Mouse (Mus musculus): Measurements from ENCODE around the gene A1cf. TPM values are rescaled to one million over a fixed set of nuclear protein-coding genes. Genes with fewer than 3 reads are reported as not detected.

Gene A1cf
- not detected in 2 replicates for polyA plus RNA-seq (2015; fragmentation: Nextera tagmentation; extraction: Ambion mirVana)

DNA sequence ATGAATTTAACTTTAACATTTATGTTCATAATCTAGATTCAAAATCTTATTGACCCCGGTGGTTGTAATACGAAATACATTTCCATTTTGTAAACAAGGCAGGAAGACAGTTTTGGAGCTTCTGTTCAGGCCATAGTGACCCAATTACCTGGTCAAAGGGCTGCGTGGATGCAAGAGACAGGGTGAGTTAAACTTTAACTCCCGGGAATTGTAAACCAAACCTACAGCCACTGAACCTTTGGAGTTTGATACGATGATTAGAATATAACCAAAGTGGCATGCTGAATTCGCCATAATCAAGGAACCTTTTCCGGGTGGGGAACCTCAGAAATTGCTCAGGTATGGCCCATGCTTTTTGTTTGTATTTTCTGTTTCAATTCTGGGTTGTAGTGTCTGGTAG lies at the start of gene A1cf:
TSS of gene A1cf (plus strand) at position 244 of the 400 bp plus-strand sequence.
- ATAC-seq, result no peak
- Histone ChIP-seq H3K9me3 (ENCODE audit: control insufficient read depth, low read length) (no peaks in the 10 kb centered on the region), H3K27me3 (replicated peaks; ENCODE audit: control insufficient read depth, insufficient read depth, low read length) (no peaks in the 10 kb centered on the region), H3K36me3 (ENCODE audit: control insufficient read depth, insufficient read depth) (no peaks in the 10 kb centered on the region), H3K4me1 (replicated peaks; ENCODE audit: control insufficient read depth, insufficient read depth, low read length) (no peaks in the 10 kb centered on the region), H3K27ac (ENCODE audit: low read length) (no peak within 1 kb of the TSS), H3K4me3 (replicated peaks; ENCODE audit: low read length) (no peak within 1 kb of the TSS), H3K4me2 (ENCODE audit: low read length) (no peak within 1 kb of the TSS), H3K9ac (replicated peaks; ENCODE audit: low read depth, low read length) (no peak within 1 kb of the TSS)
- 94% methylated on average over 7 of the region's 7 CpGs for WGBS

DNA sequence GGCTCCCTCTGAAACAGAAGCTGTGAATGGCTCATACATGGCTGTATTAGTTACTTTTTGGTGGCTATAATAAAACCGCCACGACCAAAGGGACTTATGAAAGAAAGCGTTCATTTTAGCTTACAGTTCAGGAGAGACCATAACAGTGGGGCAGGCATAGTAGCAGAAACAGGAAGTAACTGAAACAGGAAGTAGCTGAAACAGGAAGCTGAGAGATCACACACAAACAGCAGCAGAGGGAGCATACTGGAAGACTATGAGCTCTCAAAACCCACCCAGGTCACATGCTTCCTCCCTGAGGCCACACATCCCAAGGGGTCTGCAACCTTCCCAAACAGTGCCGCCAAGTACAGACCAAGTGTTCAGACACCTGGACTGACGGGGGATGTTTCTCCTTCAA lies 34.3 kb upstream of the A1cf start:
- no peaks in the 10 kb centered on the region for H3K4me1 ChIP-seq (replicated peaks; ENCODE audit: control insufficient read depth, insufficient read depth, low read length)
- no peak overlapping the region for H3K9ac ChIP-seq (replicated peaks; ENCODE audit: low read depth, low read length)
- 89% methylated on average over 5 of the region's 5 CpGs for WGBS
- no peaks in the 10 kb centered on the region for H3K27me3 ChIP-seq (replicated peaks; ENCODE audit: control insufficient read depth, insufficient read depth, low read length)
- ATAC-seq, result no peak
- no peaks in the 10 kb centered on the region for H3K36me3 ChIP-seq (ENCODE audit: control insufficient read depth, insufficient read depth)
- 0 out of 2 replicates have a peak, but pooled peaks cover 2% of the 10 kb centered on the region for H3K9me3 ChIP-seq (ENCODE audit: control insufficient read depth, low read length)
- H3K27ac ChIP-seq (ENCODE audit: low read length), result no peak overlapping the region
- H3K4me3 ChIP-seq (replicated peaks; ENCODE audit: low read length), result no peak overlapping the region
- no peak overlapping the region for H3K4me2 ChIP-seq (ENCODE audit: low read length)

DNA sequence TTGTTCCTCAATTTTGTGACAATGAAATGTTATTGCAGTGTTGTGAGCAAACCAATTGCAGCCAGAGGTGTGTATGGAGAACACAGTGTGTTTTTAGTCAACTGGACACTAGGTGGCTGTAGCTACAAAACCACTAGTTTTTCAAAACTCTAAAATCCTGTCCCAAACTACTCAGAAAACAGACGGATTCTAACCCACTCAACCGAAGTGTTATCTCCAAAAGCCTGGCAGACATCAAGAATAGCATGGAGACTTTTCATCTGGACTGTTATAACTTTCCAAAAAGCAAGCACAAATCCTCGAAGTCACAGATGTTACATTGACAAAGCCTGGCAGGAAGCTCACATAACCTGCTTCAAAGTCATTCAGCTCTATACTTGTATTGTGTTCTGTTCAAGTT lies 6.7 kb upstream of the A1cf start:
- WGBS, result 36% methylated on average over 3 of the region's 3 CpGs
- ATAC-seq, result peak; percentile 6; the same call in 1 of the 2 replicates
- H3K9ac ChIP-seq (replicated peaks; ENCODE audit: low read depth, low read length), result no peak overlapping the region

DNA sequence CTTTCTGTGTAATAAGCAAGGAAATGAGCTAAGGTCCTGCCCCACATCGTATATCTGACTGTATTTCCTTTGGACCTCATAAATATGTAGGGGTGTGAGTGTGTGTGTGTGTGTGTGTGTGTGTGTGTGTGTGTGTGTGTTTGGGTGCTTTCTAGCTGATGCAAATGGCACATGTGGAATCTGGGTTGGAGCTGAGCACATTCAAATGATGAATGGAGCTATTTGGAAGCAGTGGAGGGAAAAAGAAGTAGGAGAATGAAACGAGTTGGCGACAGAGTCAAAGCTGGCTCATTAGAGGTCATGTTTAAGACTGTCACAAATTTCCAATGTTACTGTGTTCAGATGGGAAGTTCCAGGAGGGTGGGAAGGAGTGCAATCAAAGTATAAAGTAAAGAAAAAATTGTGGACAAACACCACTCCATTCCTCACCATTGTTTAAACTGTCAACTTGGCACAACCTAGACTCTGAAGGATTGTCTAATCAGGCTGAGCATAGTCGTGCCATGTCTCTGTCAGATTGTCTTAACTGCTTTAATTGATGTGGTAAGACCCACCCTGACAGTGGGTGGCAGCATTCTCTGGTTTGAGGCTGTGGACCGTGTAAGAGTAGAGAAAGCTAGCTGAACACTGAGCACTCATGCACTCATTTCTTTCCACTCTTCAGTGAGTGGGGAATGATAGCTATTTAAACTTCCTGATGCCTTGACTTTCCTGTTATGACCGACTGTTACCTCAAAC lies 5.9 kb upstream of the A1cf start:
- Histone ChIP-seq H3K9ac (replicated peaks; ENCODE audit: low read depth, low read length) (no peak overlapping the region), H3K9me3 (ENCODE audit: control insufficient read depth, low read length) (no peaks in the 10 kb centered on the region), H3K36me3 (ENCODE audit: control insufficient read depth, insufficient read depth) (no peaks in the 10 kb centered on the region), H3K4me3 (replicated peaks; ENCODE audit: low read length) (no peak overlapping the region), H3K27me3 (replicated peaks; ENCODE audit: control insufficient read depth, insufficient read depth, low read length) (no peaks in the 10 kb centered on the region), H3K4me2 (ENCODE audit: low read length) (no peak overlapping the region), H3K27ac (ENCODE audit: low read length) (no peak overlapping the region), H3K4me1 (replicated peaks; ENCODE audit: control insufficient read depth, insufficient read depth, low read length) (no peaks in the 10 kb centered on the region)
- WGBS, result 24% methylated on average over 6 of the region's 6 CpGs
- ATAC-seq, result peak; percentile 94

More for the DNA sequence above, 6.7 kb upstream of the A1cf start:
- Histone ChIP-seq H3K27me3 (replicated peaks; ENCODE audit: control insufficient read depth, insufficient read depth, low read length) (no peaks in the 10 kb centered on the region), H3K4me3 (replicated peaks; ENCODE audit: low read length) (no peak overlapping the region), H3K9me3 (ENCODE audit: control insufficient read depth, low read length) (no peaks in the 10 kb centered on the region), H3K36me3 (ENCODE audit: control insufficient read depth, insufficient read depth) (no peaks in the 10 kb centered on the region), H3K4me2 (ENCODE audit: low read length) (no peak overlapping the region), H3K27ac (ENCODE audit: low read length) (no peak overlapping the region), H3K4me1 (replicated peaks; ENCODE audit: control insufficient read depth, insufficient read depth, low read length) (no peaks in the 10 kb centered on the region)

DNA sequence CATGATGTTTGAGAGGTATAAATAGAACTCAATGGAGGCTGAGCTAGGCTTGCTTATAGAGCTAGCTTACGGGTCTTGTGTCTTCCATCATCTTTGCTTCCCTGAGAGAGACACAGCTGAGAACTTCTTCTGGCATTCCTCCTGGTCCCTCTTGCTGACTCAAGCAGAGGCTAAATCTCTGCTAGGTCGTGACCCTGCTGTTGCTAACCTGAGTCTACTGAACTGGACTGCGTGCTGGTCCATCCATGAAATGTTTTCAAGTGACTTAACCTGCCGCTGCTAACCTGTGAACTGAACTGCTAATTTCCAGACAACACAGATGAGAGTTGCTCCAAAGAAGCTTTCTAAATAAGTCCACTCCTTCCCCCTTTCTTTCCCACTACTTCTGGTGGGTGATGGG lies 3.1 kb upstream of the A1cf start:
- no peaks in the 10 kb centered on the region for H3K9me3 ChIP-seq (ENCODE audit: control insufficient read depth, low read length)
- no peaks in the 10 kb centered on the region for H3K36me3 ChIP-seq (ENCODE audit: control insufficient read depth, insufficient read depth)
- ATAC-seq, result no peak
- H3K4me3 ChIP-seq (replicated peaks; ENCODE audit: low read length), result no peak overlapping the region
- WGBS, result 89% methylated on average over 4 of the region's 4 CpGs
- H3K27me3 ChIP-seq (replicated peaks; ENCODE audit: control insufficient read depth, insufficient read depth, low read length), result no peaks in the 10 kb centered on the region
- H3K9ac ChIP-seq (replicated peaks; ENCODE audit: low read depth, low read length), result no peak overlapping the region
- no peak overlapping the region for H3K4me2 ChIP-seq (ENCODE audit: low read length)
- no peaks in the 10 kb centered on the region for H3K4me1 ChIP-seq (replicated peaks; ENCODE audit: control insufficient read depth, insufficient read depth, low read length)
- no peak overlapping the region for H3K27ac ChIP-seq (ENCODE audit: low read length)

DNA sequence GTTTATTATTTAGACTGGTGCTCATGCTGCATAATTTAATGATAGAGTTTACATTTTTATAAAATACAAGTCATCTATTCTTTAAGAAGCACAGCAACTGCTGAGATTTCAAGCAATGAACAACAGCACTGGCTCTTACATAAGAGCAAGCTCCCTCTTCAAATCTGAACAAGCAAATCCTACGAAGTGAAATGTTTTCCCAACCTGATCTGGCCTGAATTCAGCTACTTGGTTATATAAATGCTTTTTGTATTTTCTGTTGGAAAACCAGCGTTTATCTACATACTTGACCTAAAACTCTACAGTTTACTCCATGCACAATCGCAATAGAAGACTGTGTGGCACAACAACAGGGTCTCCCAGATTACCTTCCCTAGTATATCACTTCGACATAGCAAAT lies 488 bp upstream of the A1cf start:
- no peak overlapping the region for H3K9ac ChIP-seq (replicated peaks; ENCODE audit: low read depth, low read length)
- H3K9me3 ChIP-seq (ENCODE audit: control insufficient read depth, low read length), result no peaks in the 10 kb centered on the region
- no peak overlapping the region for H3K4me3 ChIP-seq (replicated peaks; ENCODE audit: low read length)
- H3K36me3 ChIP-seq (ENCODE audit: control insufficient read depth, insufficient read depth), result no peaks in the 10 kb centered on the region
- no peaks in the 10 kb centered on the region for H3K4me1 ChIP-seq (replicated peaks; ENCODE audit: control insufficient read depth, insufficient read depth, low read length)
- WGBS, result 89% methylated on average over 4 of the region's 4 CpGs
- H3K4me2 ChIP-seq (ENCODE audit: low read length), result no peak overlapping the region
- H3K27me3 ChIP-seq (replicated peaks; ENCODE audit: control insufficient read depth, insufficient read depth, low read length), result no peaks in the 10 kb centered on the region
- H3K27ac ChIP-seq (ENCODE audit: low read length), result no peak overlapping the region
- ATAC-seq, result no peak

DNA sequence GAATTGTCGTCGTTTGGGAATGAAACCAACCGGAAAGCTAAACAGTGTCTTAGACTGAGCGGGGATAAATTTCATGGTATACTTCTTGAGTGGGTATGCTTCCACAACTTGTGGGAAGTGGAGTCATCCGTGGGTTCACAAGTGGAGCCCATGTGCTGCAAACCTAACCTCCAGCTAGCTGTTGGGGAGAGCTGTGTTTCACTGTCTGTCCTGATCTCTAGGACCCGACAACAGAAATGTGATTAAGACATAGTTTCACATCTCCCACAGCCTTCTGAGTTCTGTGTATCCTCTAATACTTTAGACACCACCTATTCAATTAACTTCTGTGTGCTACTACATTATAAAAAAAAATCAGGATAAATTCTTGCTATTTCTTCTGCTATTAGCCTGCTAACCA lies 407 bp downstream of the A1cf start:
- ATAC-seq, result no peak
- Histone ChIP-seq H3K27ac (ENCODE audit: low read length) (no peak overlapping the region), H3K9ac (replicated peaks; ENCODE audit: low read depth, low read length) (no peak overlapping the region), H3K4me2 (ENCODE audit: low read length) (no peak overlapping the region), H3K9me3 (ENCODE audit: control insufficient read depth, low read length) (no peaks in the 10 kb centered on the region), H3K27me3 (replicated peaks; ENCODE audit: control insufficient read depth, insufficient read depth, low read length) (no peaks in the 10 kb centered on the region), H3K4me1 (replicated peaks; ENCODE audit: control insufficient read depth, insufficient read depth, low read length) (no peaks in the 10 kb centered on the region), H3K4me3 (replicated peaks; ENCODE audit: low read length) (no peak overlapping the region), H3K36me3 (ENCODE audit: control insufficient read depth, insufficient read depth) (no peaks in the 10 kb centered on the region)
- 89% methylated on average over 6 of the region's 6 CpGs for WGBS

DNA sequence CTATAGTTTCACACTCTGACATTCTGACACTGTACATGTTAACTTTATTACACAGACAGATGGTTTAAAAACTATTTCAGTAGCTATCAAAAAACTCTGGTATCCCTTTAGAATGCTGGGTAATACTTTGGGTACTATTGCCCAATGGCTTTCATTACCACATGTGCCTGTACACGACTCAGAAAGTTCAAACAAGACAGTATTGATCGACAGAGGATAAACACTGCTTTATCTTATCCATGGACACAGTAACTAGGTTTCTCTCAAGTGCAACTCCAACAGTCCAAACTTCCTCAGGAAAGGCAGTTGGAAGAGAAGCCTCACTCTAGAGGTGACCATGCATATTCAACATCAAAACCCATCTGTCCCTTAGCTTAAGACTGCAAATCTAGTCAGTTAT lies 2.8 kb downstream of the A1cf start:
- WGBS, result 86% methylated on average over 2 of the region's 2 CpGs
- Histone ChIP-seq H3K4me3 (replicated peaks; ENCODE audit: low read length) (no peak overlapping the region), H3K27ac (ENCODE audit: low read length) (no peak overlapping the region), H3K4me2 (ENCODE audit: low read length) (no peak overlapping the region), H3K4me1 (replicated peaks; ENCODE audit: control insufficient read depth, insufficient read depth, low read length) (no peaks in the 10 kb centered on the region), H3K9me3 (ENCODE audit: control insufficient read depth, low read length) (no peaks in the 10 kb centered on the region), H3K27me3 (replicated peaks; ENCODE audit: control insufficient read depth, insufficient read depth, low read length) (no peaks in the 10 kb centered on the region), H3K9ac (replicated peaks; ENCODE audit: low read depth, low read length) (no peak overlapping the region), H3K36me3 (ENCODE audit: control insufficient read depth, insufficient read depth) (no peaks in the 10 kb centered on the region)
- no peak for ATAC-seq

DNA sequence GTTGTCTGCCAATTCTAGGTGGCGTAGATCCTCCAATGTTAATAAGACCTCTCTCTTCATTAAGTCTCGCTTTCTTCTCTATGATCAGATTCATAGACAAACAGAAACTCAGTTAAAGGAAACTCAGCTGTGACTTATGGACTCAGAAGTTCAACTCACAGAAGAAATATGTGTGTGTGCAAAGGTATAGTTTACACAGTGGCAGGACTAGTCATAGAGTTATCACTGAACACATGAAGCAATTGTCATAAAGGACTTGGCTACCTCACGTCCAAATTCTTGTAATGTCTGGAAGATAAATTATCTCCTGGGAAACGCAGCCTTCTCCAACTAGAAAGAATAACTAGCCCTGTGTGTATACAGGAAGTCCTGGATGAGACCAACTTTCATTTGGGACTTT lies 9.4 kb downstream of the A1cf start:
- H3K27me3 ChIP-seq (replicated peaks; ENCODE audit: control insufficient read depth, insufficient read depth, low read length), result no peaks in the 10 kb centered on the region
- H3K4me2 ChIP-seq (ENCODE audit: low read length), result no peak overlapping the region
- H3K4me1 ChIP-seq (replicated peaks; ENCODE audit: control insufficient read depth, insufficient read depth, low read length), result no peaks in the 10 kb centered on the region
- 81% methylated on average over 4 of the region's 4 CpGs for WGBS
- H3K9me3 ChIP-seq (ENCODE audit: control insufficient read depth, low read length), result no peaks in the 10 kb centered on the region
- no peak overlapping the region for H3K9ac ChIP-seq (replicated peaks; ENCODE audit: low read depth, low read length)
- no peak overlapping the region for H3K4me3 ChIP-seq (replicated peaks; ENCODE audit: low read length)
- ATAC-seq, result no peak
- no peaks in the 10 kb centered on the region for H3K36me3 ChIP-seq (ENCODE audit: control insufficient read depth, insufficient read depth)
- H3K27ac ChIP-seq (ENCODE audit: low read length), result no peak overlapping the region

DNA sequence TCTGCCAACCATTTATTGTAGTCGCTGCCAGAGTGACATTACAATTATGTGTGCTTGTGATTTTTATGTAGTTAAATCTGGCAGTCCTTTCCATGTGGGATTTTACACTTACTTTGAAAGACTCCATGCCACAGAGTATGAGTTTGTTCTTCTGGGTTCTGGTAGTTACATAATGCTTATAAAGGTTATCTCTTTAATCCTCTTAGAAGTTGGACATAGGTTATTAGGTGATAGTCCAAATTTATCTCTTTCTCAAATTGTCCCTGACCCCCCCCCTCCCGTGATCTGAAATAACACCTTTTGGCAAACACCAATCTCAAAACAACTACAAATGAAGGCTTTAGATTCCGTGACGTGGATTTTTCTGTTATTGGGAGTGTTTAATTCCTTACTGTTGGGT lies 16.0 kb downstream of the A1cf start:
- H3K9ac ChIP-seq (replicated peaks; ENCODE audit: low read depth, low read length), result no peak overlapping the region
- no peak overlapping the region for H3K27ac ChIP-seq (ENCODE audit: low read length)
- no peaks in the 10 kb centered on the region for H3K9me3 ChIP-seq (ENCODE audit: control insufficient read depth, low read length)
- no peak overlapping the region for H3K4me2 ChIP-seq (ENCODE audit: low read length)
- WGBS, result 82% methylated on average over 4 of the region's 4 CpGs
- H3K27me3 ChIP-seq (replicated peaks; ENCODE audit: control insufficient read depth, insufficient read depth, low read length), result no peaks in the 10 kb centered on the region
- no peaks in the 10 kb centered on the region for H3K36me3 ChIP-seq (ENCODE audit: control insufficient read depth, insufficient read depth)
- H3K4me3 ChIP-seq (replicated peaks; ENCODE audit: low read length), result no peak overlapping the region
- no peak for ATAC-seq
- no peaks in the 10 kb centered on the region for H3K4me1 ChIP-seq (replicated peaks; ENCODE audit: control insufficient read depth, insufficient read depth, low read length)
